Mouse (Mus musculus): ENCODE measurements at regions not wholly inside any gene's neighbourhood (a gene's known extent, or its start where the extent isn't known, plus 50 kb on each side); places are given as distances from the start of the nearest gene placed in this dataset.

- ATAC-seq (ENCODE audit: low TSS enrichment), result peak; percentile 94
Measured at GRCm38 (mm10) chr11:17734519-17734918, 219.2 kb downstream of the Etaa1 start.

DNA sequence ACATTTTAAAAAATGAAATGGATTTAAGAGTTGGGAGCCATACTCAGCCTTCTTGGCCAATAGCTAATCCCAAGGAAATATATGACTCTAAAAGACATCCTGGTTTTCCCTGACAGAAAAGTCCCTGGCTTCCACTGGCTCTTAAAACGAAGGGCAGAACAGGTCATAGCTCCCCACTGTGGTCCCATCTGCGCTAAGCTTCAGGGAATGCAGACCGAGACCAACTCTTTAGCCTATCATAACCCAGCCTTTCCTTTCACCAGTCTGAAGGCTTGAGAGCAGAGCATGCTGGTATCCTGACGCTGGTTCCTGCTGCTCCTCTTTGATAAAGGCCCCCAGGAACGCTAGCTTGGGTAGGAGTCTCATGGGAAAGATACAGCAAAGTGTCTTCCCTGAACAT, 214.8 kb downstream of the Etaa1 start:
- no peak for ATAC-seq (ENCODE audit: low TSS enrichment)

- ATAC-seq (ENCODE audit: low TSS enrichment), result no peak
Measured at GRCm38 (mm10) chr11:17743821-17744220, 209.9 kb downstream of the Etaa1 start.

GRCm38 (mm10) chr11:17750345-17750744, 203.3 kb downstream of the Etaa1 start:
- no peak for ATAC-seq (ENCODE audit: low TSS enrichment)

GRCm38 (mm10) chr11:17759224-17759623, 194.5 kb downstream of the Etaa1 start:
- no peak for ATAC-seq (ENCODE audit: low TSS enrichment)

DNA sequence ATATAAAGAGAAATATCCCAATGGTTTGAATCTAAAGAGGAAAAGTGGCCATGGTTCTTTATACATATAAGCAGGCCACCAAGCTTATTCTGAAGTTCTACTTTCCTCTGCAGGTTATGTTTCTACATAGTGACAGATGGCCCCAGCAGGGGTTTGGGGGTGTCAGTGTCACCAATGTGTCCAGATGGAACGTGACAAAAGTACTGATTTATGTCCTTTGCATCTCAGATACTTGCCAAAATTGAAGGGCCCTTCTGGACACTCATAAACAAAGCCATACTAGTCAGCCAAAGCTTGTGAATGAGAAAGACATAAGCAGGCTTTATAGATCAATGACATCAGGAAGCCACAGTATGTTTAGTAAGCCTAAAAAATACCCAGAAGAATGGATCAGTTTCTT, 190.3 kb downstream of the Etaa1 start:
- no peak for ATAC-seq (ENCODE audit: low TSS enrichment)

GRCm38 (mm10) chr11:17764146-17764545, 189.5 kb downstream of the Etaa1 start:
- ATAC-seq (ENCODE audit: low TSS enrichment), result no peak

DNA sequence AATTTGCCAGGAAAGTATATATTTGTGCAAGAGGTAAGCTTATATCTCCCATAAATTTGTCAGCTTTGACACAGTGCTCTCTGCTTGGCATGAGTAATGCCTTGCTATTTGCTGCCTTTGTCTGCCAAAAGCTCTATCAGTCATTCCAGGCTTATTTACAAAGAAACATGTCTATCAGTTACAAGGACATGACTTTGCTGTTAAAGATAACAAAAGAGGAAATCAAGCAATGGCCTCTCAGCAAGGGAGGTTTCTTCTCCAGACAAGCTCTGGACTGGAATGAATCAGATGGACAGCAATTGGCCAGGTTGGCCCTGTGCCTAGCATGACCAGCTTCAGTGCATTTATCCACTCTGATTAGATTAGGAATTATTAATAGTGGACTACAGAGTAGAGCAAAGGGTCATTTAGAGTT, 185.3 kb downstream of the Etaa1 start:
- ATAC-seq (ENCODE audit: low TSS enrichment), result no peak

- no peak for ATAC-seq (ENCODE audit: low TSS enrichment)
Measured at GRCm38 (mm10) chr11:17768837-17769466, 184.7 kb downstream of the Etaa1 start.

DNA sequence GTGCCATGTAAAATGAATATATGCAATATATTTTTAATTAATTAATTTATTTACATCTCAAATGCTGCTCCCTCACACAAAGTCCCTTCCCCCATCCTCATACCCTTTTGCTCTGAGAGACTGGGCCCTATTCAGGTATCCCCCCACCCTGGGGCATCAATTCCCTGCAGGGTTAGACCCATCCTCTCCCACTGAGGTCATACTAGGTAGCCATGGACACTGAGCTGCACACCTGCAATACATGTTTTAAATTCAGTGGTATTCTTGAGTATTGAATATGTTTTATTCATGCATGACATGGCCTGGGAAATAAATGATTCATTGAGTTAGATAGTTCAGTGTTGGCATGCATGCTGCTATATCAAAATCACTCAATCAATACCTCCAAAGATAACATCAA, 156.0 kb downstream of the Etaa1 start:
- no peak for ATAC-seq (ENCODE audit: low TSS enrichment)

DNA sequence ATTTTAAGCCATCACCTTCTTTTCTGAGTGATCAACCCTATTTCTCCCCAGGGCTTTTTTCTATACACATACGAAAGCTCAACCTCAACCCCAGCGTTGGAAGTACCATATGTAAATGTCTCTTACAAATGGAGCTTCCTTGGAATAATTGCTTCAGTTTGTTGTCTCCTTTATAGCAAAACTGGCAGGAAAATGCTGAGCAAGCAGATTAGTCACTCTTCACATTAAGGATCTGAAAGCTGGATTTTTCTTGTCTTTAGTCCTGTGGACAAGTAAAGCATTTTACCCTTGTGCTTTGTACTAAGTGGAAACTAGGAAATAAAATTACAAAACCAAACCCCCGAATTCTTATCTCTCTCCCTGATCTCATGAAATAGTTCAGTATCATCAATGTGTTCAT, 145.8 kb downstream of the Etaa1 start:
- no peak for ATAC-seq (ENCODE audit: low TSS enrichment)

DNA sequence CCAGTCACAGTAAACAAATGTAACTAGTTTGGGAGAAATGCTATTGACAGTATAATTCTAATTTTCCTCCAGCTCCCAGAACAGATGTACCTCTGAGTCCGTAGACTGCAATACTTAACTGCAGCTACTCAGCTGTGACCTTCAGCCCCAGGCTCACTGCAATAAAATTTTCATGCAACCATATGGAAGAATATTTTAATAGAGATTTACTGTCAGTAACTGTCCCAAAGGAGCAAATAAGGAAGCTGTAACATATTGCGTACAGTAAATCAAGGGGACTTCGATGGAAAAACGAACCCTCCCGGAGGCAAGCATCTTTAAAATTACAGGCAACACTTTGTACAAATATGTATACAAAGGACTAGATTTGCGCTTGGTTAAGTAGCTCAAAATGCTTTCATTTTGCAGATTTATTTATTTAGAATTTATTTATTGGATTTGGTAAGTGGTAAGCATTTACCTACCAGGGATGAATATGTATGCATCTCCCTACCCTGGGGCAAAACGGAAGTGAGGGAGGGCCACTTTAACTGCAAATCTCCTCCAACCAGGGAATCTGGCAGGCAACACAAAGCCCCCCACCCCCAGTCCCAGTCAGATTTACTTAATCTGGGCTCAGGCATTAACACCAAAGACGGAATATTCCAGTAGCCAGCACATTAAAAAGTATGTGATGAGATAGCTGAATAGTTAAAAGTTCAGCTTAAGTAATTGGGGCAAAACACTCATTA, 141.7 kb downstream of the Etaa1 start:
- no peak for ATAC-seq (ENCODE audit: low TSS enrichment)

DNA sequence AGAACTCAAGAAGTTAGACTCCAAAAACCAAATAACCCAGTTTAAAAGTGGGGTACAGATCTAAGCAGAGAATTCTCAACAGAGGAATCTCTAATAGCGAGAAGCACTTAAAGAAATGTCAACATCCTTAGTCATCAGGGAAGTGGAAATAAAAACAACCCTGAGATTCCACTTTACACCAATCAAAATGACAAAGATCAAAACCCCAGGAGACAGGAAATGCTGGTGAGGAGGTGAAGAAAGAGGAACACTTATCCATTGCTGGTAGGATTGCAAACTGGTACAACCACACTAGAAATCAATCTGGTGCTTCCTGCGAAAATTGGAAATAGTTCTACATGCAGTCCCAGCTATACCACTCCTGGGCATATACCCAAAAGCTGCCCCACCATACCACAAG, 111.0 kb downstream of the Etaa1 start:
- ATAC-seq (ENCODE audit: low TSS enrichment), result no peak

GRCm38 (mm10) chr11:17852405-17852804, 101.3 kb downstream of the Etaa1 start:
- peak; percentile 83 for ATAC-seq (ENCODE audit: low TSS enrichment)

GRCm38 (mm10) chr11:17853246-17853804, 100.3 kb downstream of the Etaa1 start:
- no peak for ATAC-seq (ENCODE audit: low TSS enrichment)

GRCm38 (mm10) chr11:17853832-17854231, 99.8 kb downstream of the Etaa1 start:
- ATAC-seq (ENCODE audit: low TSS enrichment), result no peak

GRCm38 (mm10) chr11:17859364-17860131, 94.1 kb downstream of the Etaa1 start:
- no peak for ATAC-seq (ENCODE audit: low TSS enrichment)

DNA sequence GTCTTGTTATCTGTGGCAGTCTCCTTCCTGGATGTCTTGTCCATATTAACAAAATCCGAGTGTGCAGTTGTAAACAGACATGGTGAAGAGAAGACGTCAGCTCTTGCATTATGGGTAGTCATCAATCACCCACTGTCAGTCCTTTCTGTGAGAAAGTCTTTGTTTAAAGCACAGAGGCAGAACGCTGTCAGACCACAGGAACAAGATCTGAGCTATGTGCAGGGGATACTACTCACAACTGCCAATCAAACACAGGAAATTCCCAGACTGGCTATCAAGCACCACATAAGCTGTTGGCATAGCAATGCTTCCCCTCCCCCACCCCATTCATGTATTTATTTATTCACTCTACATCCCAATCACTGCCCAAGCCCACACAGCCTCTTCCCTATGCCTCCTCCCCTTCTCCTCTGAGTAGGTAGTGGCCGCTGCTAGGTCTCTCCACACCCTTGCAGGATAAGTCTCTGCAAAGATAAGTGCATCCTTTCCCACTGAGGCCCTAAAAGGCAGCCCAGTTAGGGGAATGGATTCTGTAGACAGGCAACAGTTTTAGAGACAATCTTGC, 88.8 kb downstream of the Etaa1 start:
- no peak for ATAC-seq (ENCODE audit: low TSS enrichment)

- ATAC-seq (ENCODE audit: low TSS enrichment), result peak; percentile 90
Measured at GRCm38 (mm10) chr11:17870690-17871089, 83.0 kb downstream of the Etaa1 start.

GRCm38 (mm10) chr11:17871920-17872319, 81.8 kb downstream of the Etaa1 start:
- ATAC-seq (ENCODE audit: low TSS enrichment), result no peak

GRCm38 (mm10) chr11:17883276-17883675, 70.4 kb downstream of the Etaa1 start:
- ATAC-seq (ENCODE audit: low TSS enrichment), result no peak
